Mouse (Mus musculus) cerebellum, adult 2 months (tissue): Measurements from ENCODE around the gene Kcnip1. TPM values are rescaled to one million over a fixed set of nuclear protein-coding genes. Genes with fewer than 3 reads are reported as not detected.

Experiments used
- DNase-seq, 2 experiments: peaks; one replicate each; pipeline ENCODE4 v3.0.0; 2021
- H3K27ac ChIP-seq: fragments of 200-500 bp; 2 replicates; pipeline ENCODE4 v1.5.1; 2012; ENCODE audit warnings: low read length, control low read depth, inconsistent platforms; ENCODE audit not compliant: insufficient read depth
- H3K27me3 ChIP-seq: fragments of 200-500 bp; 2 replicates; pipeline ENCODE4 v1.6.1; 2012; ENCODE audit warnings: inconsistent platforms, mild to moderate bottlenecking, low read length, moderate library complexity; ENCODE audit not compliant: control insufficient read depth, insufficient read depth
- H3K4me1 ChIP-seq: fragments of 200-500 bp; 2 replicates; pipeline ENCODE4 v1.6.1; 2011; ENCODE audit warnings: low read length; ENCODE audit not compliant: control insufficient read depth, insufficient read depth
- H3K4me3 ChIP-seq: fragments of 200-500 bp; replicated peaks from 2 replicates; pipeline ENCODE3; 2011; ENCODE audit warnings: mild to moderate bottlenecking, low read depth, low read length, control low read depth; ENCODE audit not compliant: insufficient read depth
- CTCF ChIP-seq: fragments of 200-500 bp; IDR thresholded peaks from 2 replicates; pipeline ENCODE4 v1.5.1; 2011; ENCODE audit warnings: low read depth, mild to moderate bottlenecking, control low read depth, low read length, moderate library complexity, borderline replicate concordance; ENCODE audit not compliant: insufficient read depth
- POLR2A ChIP-seq: fragments of 200-500 bp; IDR thresholded peaks from 2 replicates; pipeline ENCODE4 v1.6.1; 2011; ENCODE audit warnings: low read length, control low read depth, borderline replicate concordance; ENCODE audit not compliant: insufficient read depth
- WGBS: fragments of 180-500 bp; shearing (Covaris S2); methylation state at CpG from one replicate; pipeline ENCODE4 v1.1.7; 2018; 5-methylcytosine and 5-hydroxymethylcytosine counted together
- polyA plus RNA-seq: library from polyadenylated mRNA; depleted of rRNA; stranded (reverse); fragments of >200 nt; gene quantifications from 2 replicates; pipeline ENCODE4 v1.2.3, GENCODE M21; 2012

Gene Kcnip1
- polyA plus RNA-seq, 1 experiment = 78.8 TPM

GRCm38 (mm10) chr11:33934286-33934685 is 58.7 kb downstream of the Kcnip1 start:
- TF ChIP-seq CTCF = no peak
- TF ChIP-seq POLR2A = no peak
- WGBS = 61% methylated on average over 9 of the region's 9 CpGs

DNA sequence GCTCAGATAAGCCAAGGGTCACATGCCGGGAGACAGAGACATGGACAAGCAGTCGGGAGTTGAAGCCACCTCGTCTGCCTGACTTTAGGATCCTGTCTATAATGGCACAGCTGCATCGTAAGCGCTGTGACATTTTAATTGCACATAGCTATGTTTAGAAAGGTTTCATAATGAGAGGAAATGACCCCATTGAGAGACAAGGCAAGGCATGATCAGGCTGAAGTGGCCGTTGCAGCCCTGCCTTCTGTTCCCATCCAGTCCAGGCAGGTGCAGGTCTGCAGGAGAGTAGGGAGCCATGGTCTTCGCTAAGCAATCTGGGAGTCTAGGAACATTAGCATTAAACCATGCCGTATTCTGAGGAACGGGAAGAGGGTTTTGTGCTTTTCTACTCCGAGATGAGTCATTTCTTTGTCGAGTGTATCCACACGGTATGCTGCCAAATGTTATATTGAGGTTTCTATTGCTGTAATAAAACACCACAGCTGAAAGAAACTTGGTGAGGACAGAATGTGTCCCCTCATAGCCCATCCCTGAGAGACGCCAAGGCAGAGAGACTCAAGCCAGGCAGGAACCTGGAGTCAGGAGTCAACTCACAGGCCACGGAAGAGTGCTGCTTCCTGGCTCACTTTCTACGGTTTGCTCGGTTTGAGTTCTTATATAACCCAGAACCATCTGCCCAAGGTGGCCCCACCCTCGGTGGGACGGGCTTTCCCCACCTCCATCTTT is 60.4 kb downstream of the Kcnip1 start:
- WGBS = 67% methylated on average over 18 of the region's 18 CpGs
- Histone ChIP-seq H3K27ac (no peak overlapping the region), H3K4me3 (no peak overlapping the region), H3K27me3 (no peaks in the 10 kb centered on the region), H3K4me1 (no peaks in the 10 kb centered on the region)
- no peak for DNase-seq
- TF ChIP-seq CTCF = no peak
- TF ChIP-seq POLR2A = no peak

More at GRCm38 (mm10) chr11:33934286-33934685, 58.7 kb downstream of the Kcnip1 start:
- H3K27ac ChIP-seq = no peak overlapping the region
- H3K27me3 ChIP-seq = no peaks in the 10 kb centered on the region
- DNase-seq = no peak
- no peaks in the 10 kb centered on the region for H3K4me1 ChIP-seq
- no peak overlapping the region for H3K4me3 ChIP-seq

GRCm38 (mm10) chr11:33931836-33932385 is 61.0 kb downstream of the Kcnip1 start:
- H3K27ac ChIP-seq = no peak overlapping the region
- H3K4me3 ChIP-seq = no peak overlapping the region
- no peaks in the 10 kb centered on the region for H3K27me3 ChIP-seq
- TF ChIP-seq POLR2A = no peak
- TF ChIP-seq CTCF = no peak
- 33% methylated on average over 10 of the region's 10 CpGs for WGBS
- no peak for DNase-seq
- no peaks in the 10 kb centered on the region for H3K4me1 ChIP-seq

GRCm38 (mm10) chr11:33929412-33929811 is 63.5 kb downstream of the Kcnip1 start:
- no peak for DNase-seq
- no peak for TF ChIP-seq CTCF
- no peak for TF ChIP-seq POLR2A
- 37% methylated on average over 11 of the region's 11 CpGs for WGBS

GRCm38 (mm10) chr11:33928658-33929057 is 64.3 kb downstream of the Kcnip1 start:
- H3K4me3 ChIP-seq = no peak overlapping the region
- no peak overlapping the region for H3K27ac ChIP-seq
- TF ChIP-seq CTCF (no peak), POLR2A (no peak)
- DNase-seq = no peak
- no peaks in the 10 kb centered on the region for H3K4me1 ChIP-seq
- 53% methylated on average over 7 of the region's 7 CpGs for WGBS
- no peaks in the 10 kb centered on the region for H3K27me3 ChIP-seq

More at GRCm38 (mm10) chr11:33929412-33929811, 63.5 kb downstream of the Kcnip1 start:
- H3K4me3 ChIP-seq = no peak overlapping the region
- no peak overlapping the region for H3K27ac ChIP-seq
- no peaks in the 10 kb centered on the region for H3K27me3 ChIP-seq
- H3K4me1 ChIP-seq = no peaks in the 10 kb centered on the region

- no peak overlapping the region for H3K4me3 ChIP-seq
- H3K27me3 ChIP-seq = no peaks in the 10 kb centered on the region
- no peak overlapping the region for H3K27ac ChIP-seq
- no peak for DNase-seq
- no peaks in the 10 kb centered on the region for H3K4me1 ChIP-seq
- WGBS = 14% methylated on average over 4 of the region's 4 CpGs
- TF ChIP-seq POLR2A (no peak), CTCF (no peak)
Measured at GRCm38 (mm10) chr11:33927836-33928235, 65.1 kb downstream of the Kcnip1 start.

DNA sequence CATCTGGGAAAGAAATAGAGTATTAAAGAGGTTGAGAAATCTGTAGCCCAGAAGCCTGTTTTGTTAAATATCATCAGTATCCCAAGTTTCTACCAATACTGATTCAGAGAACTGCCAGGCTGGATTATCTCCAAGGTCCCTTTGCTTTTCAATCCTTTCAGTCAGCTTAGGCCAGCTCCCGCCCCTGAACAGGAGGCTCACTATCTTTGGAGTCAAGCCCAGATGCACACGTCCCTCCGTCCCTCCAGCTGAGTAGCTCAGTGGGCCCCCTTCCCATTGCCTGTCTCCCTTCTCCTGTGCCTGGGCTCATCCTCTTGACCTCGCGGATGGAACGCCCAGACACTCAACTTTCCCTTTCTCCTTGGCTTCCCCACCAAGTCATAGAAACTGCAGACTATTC is 65.6 kb downstream of the Kcnip1 start:
- no peak overlapping the region for H3K4me3 ChIP-seq
- H3K27ac ChIP-seq = no peak overlapping the region
- H3K4me1 ChIP-seq = no peaks in the 10 kb centered on the region
- H3K27me3 ChIP-seq = no peaks in the 10 kb centered on the region
- WGBS = 23% methylated on average over 6 of the region's 6 CpGs
- no peak for TF ChIP-seq CTCF
- no peak for TF ChIP-seq POLR2A
- DNase-seq = no peak

GRCm38 (mm10) chr11:33926551-33926950 is 66.4 kb downstream of the Kcnip1 start:
- Histone ChIP-seq H3K27ac (no peak overlapping the region), H3K4me1 (no peaks in the 10 kb centered on the region), H3K4me3 (no peak overlapping the region), H3K27me3 (no peaks in the 10 kb centered on the region)
- no peak for DNase-seq
- WGBS = 70% methylated on average over 2 of the region's 2 CpGs
- TF ChIP-seq CTCF = no peak
- TF ChIP-seq POLR2A = no peak
